Mouse (Mus musculus): ENCODE data around the gene Capza2.

- TF ChIP-seq ZC3H11A (IDR thresholded peaks at IDR 0.05; ENCODE audit: borderline replicate concordance, low read depth, low read length) (no peak), ZNF384 (IDR thresholded peaks at IDR 0.05; ENCODE audit: low read depth, low read length) (no peak), MAFK (IDR thresholded peaks at IDR 0.05; ENCODE audit: insufficient read depth, low read depth, low read length) (no peak)
Measured at GRCm38 (mm10) chr6:17633819-17634218, 2.2 kb upstream of the Capza2 start.

Measured in ES-E14 (cell line).